Mouse (Mus musculus) myocyte (in vitro differentiated cells): ENCODE measurements around the gene Odf3l2. TPM values are rescaled to one million over a fixed set of nuclear protein-coding genes. Genes with fewer than 3 reads are reported as not detected.

ENCODE experiments used
- H3K27me3 ChIP-seq: one replicate; pipeline ENCODE4 v1.6.1; 2011; ENCODE audit not compliant: control insufficient read depth, insufficient read depth, insufficient read length
- H3K36me3 ChIP-seq: one replicate; pipeline ENCODE4 v1.6.1; 2011; ENCODE audit not compliant: control insufficient read depth, insufficient read depth
- H3K4me2 ChIP-seq: one replicate; pipeline ENCODE4 v1.6.1; 2011; ENCODE audit warnings: low read depth, control low read depth
- H3K4me3 ChIP-seq: one replicate; pipeline ENCODE4 v1.5.1; 2011; ENCODE audit warnings: mild to moderate bottlenecking, control low read depth, moderate library complexity
- H3K79me2 ChIP-seq: one replicate; pipeline ENCODE4 v1.6.1; 2011; ENCODE audit not compliant: control insufficient read depth, insufficient read depth
- H3ac ChIP-seq: one replicate; pipeline ENCODE4 v1.6.1; 2011; ENCODE audit not compliant: control insufficient read depth, insufficient read length
- CEBPB ChIP-seq: IDR thresholded peaks from 2 replicates; pipeline ENCODE4 v1.6.1; 2011; ENCODE audit warnings: mild to moderate bottlenecking, moderate library complexity; ENCODE audit not compliant: poor library complexity, insufficient read depth, severe bottlenecking
- E2F4 ChIP-seq: IDR thresholded peaks from one replicate; pipeline ENCODE4 v1.6.1; 2011; ENCODE audit warnings: mild to moderate bottlenecking, control low read depth, moderate library complexity; ENCODE audit not compliant: insufficient read depth
- MAX ChIP-seq: IDR thresholded peaks from one replicate; pipeline ENCODE4 v1.6.1; 2011; ENCODE audit warnings: low read depth, mild to moderate bottlenecking, control low read depth
- MYOD1 ChIP-seq, 3 experiments: IDR thresholded peaks; one replicate each; pipeline ENCODE4 v1.6.1; 2011; ENCODE audit warnings: control low read depth in 2 of 3, low read depth in 2 of 3, mild to moderate bottlenecking in 2 of 3, moderate library complexity in 1 of 3; ENCODE audit not compliant: insufficient read length in 2 of 3, control insufficient read depth in 1 of 3
- MYOG ChIP-seq, 3 experiments: IDR thresholded peaks; one replicate each; pipeline ENCODE4 v1.6.1; 2011; ENCODE audit warnings: control low read depth in 2 of 3, low read depth in 2 of 3, mild to moderate bottlenecking in 2 of 3; ENCODE audit not compliant: insufficient read length in 2 of 3, control insufficient read depth in 1 of 3, insufficient read depth in 1 of 3
- POLR2A ChIP-seq: IDR thresholded peaks from one replicate; pipeline ENCODE4 v1.6.1; 2011; ENCODE audit warnings: low read depth, mild to moderate bottlenecking, control low read depth, moderate library complexity; ENCODE audit not compliant: insufficient read length
- POLR2AphosphoS2 ChIP-seq: IDR thresholded peaks from one replicate; pipeline ENCODE4 v1.6.1; 2011; ENCODE audit warnings: low read depth, control low read depth; ENCODE audit not compliant: insufficient read length
- REST ChIP-seq: IDR thresholded peaks from one replicate; pipeline ENCODE4 v1.6.1; 2011; ENCODE audit warnings: mild to moderate bottlenecking, control low read depth, moderate library complexity; ENCODE audit not compliant: insufficient read depth, insufficient read length
- SRF ChIP-seq: IDR thresholded peaks from one replicate; pipeline ENCODE4 v1.6.1; 2011; ENCODE audit warnings: low read depth; ENCODE audit not compliant: control insufficient read depth, insufficient read length
- TCF12 ChIP-seq: IDR thresholded peaks from one replicate; pipeline ENCODE4 v1.6.1; 2011; ENCODE audit warnings: mild to moderate bottlenecking, control low read depth; ENCODE audit not compliant: poor library complexity, insufficient read depth, severe bottlenecking
- TCF3 ChIP-seq: IDR thresholded peaks from one replicate; pipeline ENCODE4 v1.6.1; 2011; ENCODE audit warnings: low read depth, control low read depth; ENCODE audit not compliant: insufficient read length
- USF1 ChIP-seq: IDR thresholded peaks from one replicate; pipeline ENCODE4 v1.6.1; 2011; ENCODE audit warnings: low read depth, mild to moderate bottlenecking, control low read depth, moderate library complexity
- polyA plus RNA-seq: library from polyadenylated mRNA; unstranded; fragments of >200 nt; fragmentation: generic; extraction: Trizol; gene quantifications from one replicate; pipeline ENCODE4 v1.2.1, GENCODE M21; 2012; ENCODE audit warnings: missing spikeins

Odf3l2 gene
- polyA plus RNA-seq, 1 experiment = not detected

DNA sequence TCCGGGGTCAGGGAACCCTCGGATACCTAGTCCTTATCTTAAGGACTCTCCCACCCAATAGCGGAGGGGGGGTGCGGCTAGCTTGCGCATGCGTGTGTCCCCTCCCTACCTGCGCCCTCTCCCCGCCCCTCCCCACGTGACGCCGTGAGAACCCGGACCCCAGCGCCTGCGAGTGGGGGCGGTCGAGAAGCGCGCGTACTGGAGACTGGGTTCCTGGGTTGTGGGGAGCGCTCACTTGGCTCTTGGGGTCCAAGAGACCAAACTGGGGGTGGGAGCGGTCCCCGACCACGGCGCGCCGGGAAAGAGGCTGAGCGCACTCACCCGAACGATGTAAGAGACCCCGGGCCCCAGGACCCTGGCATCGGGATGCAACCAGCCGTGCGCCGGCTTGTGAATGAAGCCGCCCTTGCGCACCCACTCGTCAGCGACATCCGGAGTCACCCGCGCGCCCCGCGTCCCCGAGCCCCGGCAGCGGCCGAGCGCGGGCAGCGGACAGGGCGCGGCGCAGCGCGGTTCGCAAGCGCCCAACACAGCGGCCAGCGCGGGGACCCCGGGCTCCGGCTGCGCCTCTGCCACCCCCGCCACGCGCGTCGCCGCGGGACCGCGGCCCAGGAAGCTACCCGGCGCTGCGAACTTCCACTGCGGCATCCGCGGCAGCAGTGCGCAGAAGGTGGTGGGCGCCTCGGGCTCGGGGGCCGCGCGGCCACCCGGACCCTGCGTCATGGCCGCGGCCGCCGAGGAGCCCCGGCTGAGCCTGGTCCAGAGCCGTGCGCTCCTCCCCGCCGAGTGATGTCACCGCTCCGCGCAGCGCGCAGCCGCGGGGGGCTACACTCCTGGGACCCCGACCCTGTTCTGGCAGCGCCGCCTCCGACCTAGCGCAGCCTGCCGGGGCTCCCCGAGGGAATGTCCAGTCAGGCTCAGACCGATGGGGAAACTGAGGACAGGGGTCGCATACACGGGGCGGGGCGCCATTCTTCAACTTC lies 8.1 kb downstream of the Odf3l2 start, which contains the start of gene Shc2:
Gene Shc2, minus strand, starts transcription at position 791 of the 983 bp plus-strand sequence.
- Histone ChIP-seq H3K4me2 (peak within 1 kb of the TSS; percentile 79), H3K4me3 (peak within 1 kb of the TSS; percentile 14), H3ac (peak within 1 kb of the TSS; percentile 9), H3K79me2 (no peaks in the 10 kb centered on the region), H3K27me3 (peaks cover 19% of the 10 kb centered on the region), H3K36me3 (no peaks in the 10 kb centered on the region)
- TF ChIP-seq USF1 (no peak), REST (no peak), POLR2A (peak; percentile 55), TCF12 (no peak), MYOD1 (IDR thresholded peaks at IDR 0.05; ENCODE audit: control insufficient read depth in 1 of 3, insufficient read length in 2 of 3, low read depth in 2 of 3) (no peak), TCF3 (no peak), MAX (no peak)

DNA sequence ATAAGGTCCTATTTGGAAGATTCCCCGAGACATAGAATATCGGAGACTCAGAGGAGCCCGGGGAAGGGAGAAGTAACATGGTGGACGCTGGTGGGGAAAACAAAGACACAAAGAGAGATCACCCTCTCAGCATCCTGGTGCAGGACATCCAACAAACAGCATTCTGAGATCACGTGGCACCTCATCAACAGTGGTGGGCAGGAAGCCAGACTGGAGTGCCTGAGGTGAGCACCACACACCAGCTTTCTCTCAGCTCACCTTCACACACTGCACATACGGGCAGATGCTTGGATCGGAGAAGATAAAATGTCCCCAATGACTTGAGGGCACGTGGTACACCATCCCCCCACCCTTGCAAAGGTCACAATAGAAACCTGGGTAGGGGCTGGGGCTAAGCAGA lies 9.3 kb downstream of the Odf3l2 start:
- TF ChIP-seq TCF3 = no peak
- TF ChIP-seq SRF = no peak
- Histone ChIP-seq H3K4me2 (no peak overlapping the region), H3K4me3 (no peak overlapping the region), H3K36me3 (no peaks in the 10 kb centered on the region), H3K27me3 (peaks cover 16% of the 10 kb centered on the region), H3K79me2 (no peaks in the 10 kb centered on the region), H3ac (no peak overlapping the region)

DNA sequence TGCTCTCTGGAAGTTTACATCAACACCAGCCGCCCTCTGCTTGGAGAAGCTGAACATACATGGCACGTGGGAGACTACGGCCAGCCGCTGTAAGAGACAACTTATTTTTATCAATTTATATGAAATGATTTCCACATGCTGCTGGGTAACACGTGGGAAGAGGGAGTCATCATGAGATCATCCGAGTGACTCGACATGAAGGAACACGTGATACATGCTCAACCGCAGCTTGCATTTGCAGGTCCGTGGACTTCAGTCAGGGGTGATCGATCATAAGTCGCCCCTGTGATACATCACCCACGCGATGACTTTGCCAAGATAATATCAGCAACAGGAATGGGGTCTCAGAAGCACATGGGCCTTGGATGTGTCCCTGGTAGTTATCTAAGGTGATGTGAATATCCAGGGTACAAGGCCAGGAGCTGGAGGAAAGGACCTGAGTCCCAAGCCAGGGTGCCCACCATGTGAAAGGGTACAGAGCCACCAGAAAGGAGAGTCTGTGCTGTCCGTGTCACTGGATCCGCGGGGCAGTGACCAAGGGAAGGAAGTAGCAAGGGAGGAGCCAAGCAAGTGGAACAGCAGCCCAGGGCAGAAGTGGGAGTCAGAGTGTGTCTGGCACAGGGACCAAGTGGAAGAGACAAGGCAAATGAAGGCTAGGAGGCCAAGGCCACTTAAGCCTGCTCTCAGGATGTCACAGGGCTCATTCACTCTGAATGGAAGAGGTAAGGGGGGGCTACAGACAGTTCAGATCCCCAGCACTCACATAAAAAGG lies 12.3 kb downstream of the Odf3l2 start:
- peak overlapping the region; percentile 61 for H3K4me2 ChIP-seq
- H3K27me3 ChIP-seq = peaks cover 13% of the 10 kb centered on the region
- H3K4me3 ChIP-seq = no peak overlapping the region
- TF ChIP-seq MYOG (IDR thresholded peaks at IDR 0.05; ENCODE audit: control insufficient read depth in 1 of 3, insufficient read depth in 1 of 3, insufficient read length in 2 of 3, low read depth in 2 of 3) = no peak
- 0 out of 2 replicates have a peak, but pooled peaks have one; percentile 7 for TF ChIP-seq CEBPB
- TF ChIP-seq SRF = no peak
- no peak for TF ChIP-seq TCF12
- TF ChIP-seq MAX = peak; percentile 55
- TF ChIP-seq E2F4 = no peak
- TF ChIP-seq MYOD1 (IDR thresholded peaks at IDR 0.05; ENCODE audit: control insufficient read depth in 1 of 3, insufficient read length in 2 of 3, low read depth in 2 of 3) = no peak
- TF ChIP-seq POLR2AphosphoS2 = no peak
- TF ChIP-seq USF1 = peak; percentile 95
- no peak overlapping the region for H3ac ChIP-seq
- H3K36me3 ChIP-seq = no peaks in the 10 kb centered on the region
- H3K79me2 ChIP-seq = no peaks in the 10 kb centered on the region

DNA sequence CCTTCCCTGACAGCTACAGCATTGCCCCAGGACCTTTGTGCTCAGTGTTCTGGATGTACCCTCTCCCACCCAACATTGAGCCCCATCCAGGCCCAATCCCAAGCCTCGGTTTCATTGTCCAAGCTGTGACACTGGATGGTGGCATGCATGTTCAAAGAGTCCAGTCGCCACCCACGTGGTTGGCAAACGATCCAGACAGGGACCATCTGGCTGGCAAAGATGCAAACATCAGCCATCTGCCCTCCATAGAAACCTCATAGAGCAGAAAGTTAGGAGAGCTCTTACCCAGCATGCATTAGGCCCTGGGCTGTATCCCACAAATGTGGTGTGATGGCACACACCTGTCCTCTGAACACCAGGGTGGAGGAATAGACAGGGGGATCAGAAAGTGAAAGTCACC lies 14.1 kb downstream of the Odf3l2 start:
- Histone ChIP-seq H3K79me2 (no peaks in the 10 kb centered on the region), H3K27me3 (no peaks in the 10 kb centered on the region), H3K36me3 (no peaks in the 10 kb centered on the region), H3ac (no peak overlapping the region), H3K4me2 (no peak overlapping the region), H3K4me3 (no peak overlapping the region)
- no peak for TF ChIP-seq MYOD1 (IDR thresholded peaks at IDR 0.05; ENCODE audit: control insufficient read depth in 1 of 3, insufficient read length in 2 of 3, low read depth in 2 of 3)
- no peak for TF ChIP-seq E2F4
- no peak for TF ChIP-seq TCF12
- TF ChIP-seq MAX = no peak
- no peak for TF ChIP-seq REST
- TF ChIP-seq POLR2A = no peak
- TF ChIP-seq CEBPB = no peak
- no peak for TF ChIP-seq TCF3
- TF ChIP-seq MYOG (IDR thresholded peaks at IDR 0.05; ENCODE audit: control insufficient read depth in 1 of 3, insufficient read depth in 1 of 3, insufficient read length in 2 of 3, low read depth in 2 of 3) = no peak
- TF ChIP-seq POLR2AphosphoS2 = no peak
- TF ChIP-seq SRF = no peak
